Mouse (Mus musculus): Measurements from ENCODE around the gene Krtap9-5. TPM values are rescaled to one million over a fixed set of nuclear protein-coding genes. Genes with fewer than 3 reads are reported as not detected.

The Krtap9-5 gene
- total RNA-seq, 2 experiments from 2014 or later, result not detected

Other genes with a start within 250 kb of the Krtap9-5 start
- not detected for gene Gm14180, start 214.2 kb upstream of the Krtap9-5 start, total RNA-seq (2021)
- gene Gm11595, start 175.6 kb upstream of the Krtap9-5 start, total RNA-seq (2021), result not detected
- not detected for gene Krtap4-8, start 167.8 kb upstream of the Krtap9-5 start, total RNA-seq (2021)
- not detected for gene Krtap4-9, start 163.3 kb upstream of the Krtap9-5 start, total RNA-seq (2021)
- gene Gm11596, start 155.0 kb upstream of the Krtap9-5 start, total RNA-seq (2021), result not detected
- gene Gm11569, start 149.5 kb upstream of the Krtap9-5 start, total RNA-seq (2021), result not detected
- gene Gm11554, start 144.0 kb upstream of the Krtap9-5 start, total RNA-seq (2021), result not detected
- not detected for gene Krtap4-13, start 138.6 kb upstream of the Krtap9-5 start, total RNA-seq (2021)
- gene Gm11564, start 132.8 kb upstream of the Krtap9-5 start, total RNA-seq (2021), result not detected
- gene 2300003K06Rik, start 110.4 kb upstream of the Krtap9-5 start, total RNA-seq (2021), result not detected
- not detected for gene Krtap4-16, start 96.9 kb upstream of the Krtap9-5 start, total RNA-seq (2021)
- not detected for gene Gm11568, start 90.6 kb upstream of the Krtap9-5 start, total RNA-seq (2021)
- gene Gm11559, start 84.0 kb upstream of the Krtap9-5 start, total RNA-seq (2021), result not detected
- gene Krtap9-1, start 75.1 kb upstream of the Krtap9-5 start, total RNA-seq (2021), result not detected
- not detected for gene Gm11567, start 69.3 kb upstream of the Krtap9-5 start, total RNA-seq (2021)
- gene Krtap31-1, start 40.6 kb upstream of the Krtap9-5 start, total RNA-seq (2021), result not detected
- not detected for gene Gm11565, start 33.7 kb upstream of the Krtap9-5 start, total RNA-seq (2021)
- not detected for gene Krtap31-2, start 12.2 kb upstream of the Krtap9-5 start, total RNA-seq (2021)
- not detected for gene Krtap29-1, start 30.6 kb downstream of the Krtap9-5 start, total RNA-seq (2021)
- gene Krtap16-1, start 38.1 kb downstream of the Krtap9-5 start, total RNA-seq (2021), result not detected
- gene Krtap17-1, start 45.5 kb downstream of the Krtap9-5 start, total RNA-seq (2021), result not detected
- gene Krt33a, start 67.7 kb downstream of the Krtap9-5 start, total RNA-seq (2021), result not detected
- not detected for gene Krt33b, start 81.4 kb downstream of the Krtap9-5 start, total RNA-seq (2021)
- gene Krt34, start 93.1 kb downstream of the Krtap9-5 start, total RNA-seq (2021), result not detected
- gene Krt31, start 102.1 kb downstream of the Krtap9-5 start, total RNA-seq (2021), result not detected
- gene Krt32, start 139.8 kb downstream of the Krtap9-5 start, total RNA-seq (2021), result not detected
- gene Krt35, start 147.8 kb downstream of the Krtap9-5 start, total RNA-seq (2021), result not detected
- gene Krt36, start 157.2 kb downstream of the Krtap9-5 start, total RNA-seq (2021), result under 1 TPM; 0.43 to 0.51 TPM
- gene Krt13, start 173.1 kb downstream of the Krtap9-5 start, total RNA-seq (2021), result not detected
- gene Krt15, start 187.5 kb downstream of the Krtap9-5 start, total RNA-seq (2021), result not detected
- gene Krt19, start 200.2 kb downstream of the Krtap9-5 start, total RNA-seq (2021), result 1 to 10 TPM; 2.2 to 5.9 TPM
- gene Krt9, start 244.8 kb downstream of the Krtap9-5 start, total RNA-seq (2021), result not detected